Mouse (Mus musculus) lung, postnatal 0 days (tissue): ENCODE results near the gene Stac2.

ENCODE experiments used
- CTCF ChIP-seq: IDR thresholded peaks from 2 replicates; pipeline ENCODE4 v1.5.1; 2016; ENCODE audit warnings: antibody characterized with exemption, mild to moderate bottlenecking
- EP300 ChIP-seq: IDR thresholded peaks from 2 replicates; pipeline ENCODE4 v1.6.1; 2016; ENCODE audit warnings: antibody characterized with exemption, mild to moderate bottlenecking, control low read depth

- TF ChIP-seq CTCF (no peak), EP300 (no peak)
Observed at GRCm38 (mm10) chr11:98000378-98001140, 52.7 kb downstream of the Stac2 start.
